Mouse (Mus musculus) bone marrow macrophage, adult 2 months (primary cell): ENCODE data around the gene Ikzf2. TPM values are rescaled to one million over a fixed set of nuclear protein-coding genes. Genes with fewer than 3 reads are reported as not detected.
A peak's percentile ranks its signal among the peaks of the same experiment; 100 is the strongest.

ENCODE experiments used
- H3K27ac ChIP-seq: 2 replicates; pipeline ENCODE4 v1.5.1; 2012; ENCODE audit warnings: low read depth, low read length; ENCODE audit not compliant: insufficient read depth
- H3K4me1 ChIP-seq: 2 replicates; pipeline ENCODE4 v1.6.1; 2012; ENCODE audit warnings: low read length; ENCODE audit not compliant: control insufficient read depth, insufficient read depth
- H3K4me3 ChIP-seq: 2 replicates; pipeline ENCODE4 v1.5.1; 2012; ENCODE audit warnings: mild to moderate bottlenecking, low read length, moderate library complexity; ENCODE audit not compliant: insufficient read depth
- CTCF ChIP-seq: IDR thresholded peaks from 2 replicates; pipeline ENCODE4 v1.5.1; 2012; ENCODE audit warnings: low read depth, mild to moderate bottlenecking, low read length, moderate library complexity
- POLR2A ChIP-seq: IDR thresholded peaks from 2 replicates; pipeline ENCODE4 v1.6.1; 2012; ENCODE audit warnings: mild to moderate bottlenecking, low read depth, low read length, borderline replicate concordance
- polyA plus RNA-seq: library from polyadenylated mRNA; stranded (reverse); fragments of >200 nt; gene quantifications from 2 replicates; pipeline ENCODE4 v1.2.4, GENCODE M21; 2012; ENCODE audit not compliant: missing spikeins, insufficient read depth, insufficient read length

The Ikzf2 gene
- 1.7 and 1.8 TPM in 2 replicates for polyA plus RNA-seq

GRCm38 (mm10) chr1:69687076-69687991 is at the start of gene Ikzf2:
Gene Ikzf2 (minus strand): TSS chr1:69687245.
- Histone ChIP-seq H3K4me3 (peak within 1 kb of the TSS; percentile 59), H3K27ac (no peak within 1 kb of the TSS), H3K4me1 (no peaks in the 10 kb centered on the region)
- TF ChIP-seq POLR2A (no peak), CTCF (no peak)

- Histone ChIP-seq H3K4me1 (no peaks in the 10 kb centered on the region), H3K4me3 (no peak overlapping the region), H3K27ac (no peak overlapping the region)
- TF ChIP-seq POLR2A (no peak), CTCF (no peak)
These were observed 42.7 kb upstream of the Ikzf2 start for GRCm38 (mm10) chr1:69729729-69730128.

DNA sequence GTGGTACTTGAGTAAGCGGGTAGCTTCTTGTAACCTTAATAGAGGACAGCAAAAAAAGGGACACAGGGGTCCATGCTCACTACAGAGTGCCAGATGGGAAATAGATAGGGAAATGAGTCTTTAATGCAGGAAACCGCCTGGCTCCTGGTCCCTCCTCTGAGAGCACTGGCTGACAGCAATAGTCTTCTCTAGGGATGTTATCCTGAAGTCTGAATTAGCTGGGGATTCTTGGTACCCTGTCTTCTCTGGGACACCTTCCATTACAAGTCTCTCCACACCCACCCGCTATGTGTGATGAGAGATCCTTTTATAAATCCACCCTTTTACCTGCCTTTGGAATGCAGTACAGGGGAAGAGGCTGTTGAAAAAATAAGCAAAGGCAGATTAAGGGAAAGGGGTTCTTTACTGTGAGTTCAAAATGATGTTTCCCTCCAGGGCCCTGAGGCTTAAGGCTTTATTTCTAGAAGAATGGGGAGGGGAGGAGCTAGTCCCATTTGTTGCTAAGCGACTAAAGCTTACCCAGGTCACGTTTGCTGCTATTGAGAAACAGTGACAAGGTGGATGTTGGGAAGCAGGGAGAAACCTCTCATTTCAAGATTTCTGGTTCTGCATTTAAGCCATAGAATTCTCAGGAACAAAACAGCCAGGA is 42.1 kb upstream of the Ikzf2 start:
- no peak overlapping the region for H3K4me3 ChIP-seq
- H3K27ac ChIP-seq: no peak overlapping the region
- no peak for TF ChIP-seq POLR2A
- TF ChIP-seq CTCF: no peak
- no peaks in the 10 kb centered on the region for H3K4me1 ChIP-seq

DNA sequence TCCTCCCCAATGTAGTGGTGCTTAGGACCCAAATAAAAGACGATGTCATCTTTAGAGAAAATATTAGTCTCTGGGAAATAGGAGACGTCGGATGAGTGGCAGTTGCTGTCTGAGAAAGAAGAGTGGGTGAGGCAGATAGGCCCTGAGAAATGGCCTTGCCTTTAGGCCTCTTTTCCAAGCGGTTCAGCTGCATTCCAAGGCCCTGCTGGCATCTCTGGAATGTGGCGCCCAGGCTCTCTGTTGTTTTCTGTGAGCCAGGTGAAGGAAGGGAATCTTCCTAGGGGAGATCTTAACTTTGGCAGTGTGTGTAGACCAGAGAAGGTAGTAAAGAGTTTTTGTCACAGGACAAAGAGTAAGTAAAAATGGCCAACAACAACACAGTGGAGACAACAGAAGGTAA is 40.9 kb upstream of the Ikzf2 start:
- Histone ChIP-seq H3K4me3 (no peak overlapping the region), H3K27ac (no peak overlapping the region), H3K4me1 (no peaks in the 10 kb centered on the region)
- no peak for TF ChIP-seq CTCF
- TF ChIP-seq POLR2A: no peak

DNA sequence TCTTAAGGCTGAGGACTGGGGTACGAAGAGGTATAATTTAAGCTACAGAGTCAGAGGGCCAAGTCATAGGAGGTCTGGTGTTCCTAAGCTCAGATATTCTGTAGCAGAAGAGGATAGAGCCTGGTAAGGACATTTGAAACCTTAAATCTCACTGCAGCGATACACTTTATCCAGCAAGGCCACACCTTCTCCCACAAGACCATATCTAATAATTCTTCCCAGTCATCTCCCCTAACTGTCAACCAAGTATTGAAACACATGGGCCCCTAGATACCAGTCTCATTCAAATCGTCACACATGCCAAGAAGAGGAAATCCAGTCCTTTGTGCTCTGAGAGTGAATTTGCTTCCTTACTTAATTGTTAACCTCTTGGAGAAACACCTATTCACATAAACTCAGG is 30.1 kb upstream of the Ikzf2 start:
- Histone ChIP-seq H3K4me3 (no peak overlapping the region), H3K27ac (no peak overlapping the region), H3K4me1 (no peaks in the 10 kb centered on the region)
- TF ChIP-seq CTCF (no peak), POLR2A (no peak)

- TF ChIP-seq CTCF (no peak), POLR2A (no peak)
- no peaks in the 10 kb centered on the region for H3K4me1 ChIP-seq
- no peak overlapping the region for H3K4me3 ChIP-seq
- no peak overlapping the region for H3K27ac ChIP-seq
These were observed 21.5 kb upstream of the Ikzf2 start for GRCm38 (mm10) chr1:69708571-69708970.

GRCm38 (mm10) chr1:69703506-69704156 is 16.6 kb upstream of the Ikzf2 start:
- H3K4me3 ChIP-seq: no peak overlapping the region
- H3K27ac ChIP-seq: no peak overlapping the region
- TF ChIP-seq POLR2A (no peak), CTCF (no peak)
- no peaks in the 10 kb centered on the region for H3K4me1 ChIP-seq

- Histone ChIP-seq H3K4me3 (no peak overlapping the region), H3K4me1 (no peaks in the 10 kb centered on the region), H3K27ac (no peak overlapping the region)
- TF ChIP-seq CTCF (no peak), POLR2A (no peak)
These were observed 4.9 kb upstream of the Ikzf2 start for GRCm38 (mm10) chr1:69691946-69692345.

GRCm38 (mm10) chr1:69688961-69689360 is 1.9 kb upstream of the Ikzf2 start:
- TF ChIP-seq CTCF: peak; percentile 34; the same call in 1 of the 2 replicates
- TF ChIP-seq POLR2A: no peak
- Histone ChIP-seq H3K27ac (no peak overlapping the region), H3K4me1 (no peaks in the 10 kb centered on the region), H3K4me3 (no peak overlapping the region)

- peak overlapping the region; percentile 17; the same call in 1 of the 2 replicates for H3K4me3 ChIP-seq
- no peaks in the 10 kb centered on the region for H3K4me1 ChIP-seq
- H3K27ac ChIP-seq: no peak overlapping the region
- TF ChIP-seq CTCF (no peak), POLR2A (no peak)
These were observed 1.1 kb upstream of the Ikzf2 start for GRCm38 (mm10) chr1:69688118-69688517.
